15 mouse cellular contexts compared by ENCODE assay signal in the genomic region with DNA sequence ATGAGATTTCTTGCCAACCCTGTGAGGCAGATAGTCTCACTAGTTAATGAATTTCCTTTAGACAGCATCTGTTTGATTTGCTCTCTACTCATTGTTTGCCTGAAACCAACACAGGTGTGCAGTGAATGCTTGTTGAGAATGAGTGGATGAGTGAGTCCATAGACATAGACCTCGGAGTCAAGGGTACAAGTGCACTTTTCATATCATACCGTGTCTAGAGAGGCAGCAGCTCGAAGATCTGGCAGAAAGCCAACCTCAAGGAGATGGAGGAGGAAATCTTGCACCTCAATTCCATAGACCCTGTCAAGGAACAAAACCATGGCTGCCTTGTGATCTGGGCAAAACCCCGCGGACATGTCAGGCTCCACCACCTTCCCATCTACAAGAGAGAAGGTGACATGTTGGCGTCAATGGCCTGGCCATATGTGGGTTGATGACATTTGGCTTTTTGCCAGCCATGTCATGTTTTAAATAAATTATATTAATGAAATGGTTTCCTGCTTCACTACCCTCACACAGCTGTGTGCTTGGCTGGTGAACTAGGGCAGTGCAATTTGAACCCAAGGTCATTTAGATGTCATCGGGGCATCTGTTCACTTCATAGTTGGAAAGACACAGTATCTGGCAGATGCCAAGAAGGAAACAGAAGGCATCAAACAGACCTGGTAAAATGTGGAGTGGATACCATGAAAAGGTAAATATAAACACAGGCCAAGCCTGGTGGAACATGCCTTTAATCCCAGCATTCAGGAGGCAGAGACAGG.
A peak's percentile ranks its signal among the peaks of the same experiment; 100 is the strongest.
DNase-seq lines count a peak whose midpoint lies in the region; ATAC-seq and TF ChIP-seq lines count a peak whose summit lies in the region.
"Had no signal": no experiment of that assay in that cellular context is flagged by ENCODE, and none has a peak within 500 bp of the region (broad histone marks: within the 10 kb centered on the region; RNA-seq: fewer than 3 reads in every experiment).

No protein-coding gene starts in this region.

- no peak overlapping the region for H3K4me3 ChIP-seq in lung, embryonic 14.5 days (ENCODE audit: low read depth, low read length)
- no peak overlapping the region for H3K4me3 ChIP-seq in left cerebral cortex, adult 2 months
- H3K4me3 ChIP-seq: embryonic facial prominence, embryonic 15.5 days; layer of hippocampus, adult 2 months had no signal

- no peaks in the 10 kb centered on the region for H3K9me3 ChIP-seq in lung, embryonic 14.5 days (ENCODE audit: low read depth, low read length)
- H3K9me3 ChIP-seq: embryonic facial prominence, embryonic 15.5 days had no signal

- H3K27me3 ChIP-seq in lung, embryonic 14.5 days (ENCODE audit: insufficient read depth, low read length) = no peaks in the 10 kb centered on the region
- H3K27me3 ChIP-seq: embryonic facial prominence, embryonic 15.5 days had no signal

- no peak overlapping the region for H3K9ac ChIP-seq in lung, embryonic 14.5 days
- H3K9ac ChIP-seq: embryonic facial prominence, embryonic 15.5 days; liver, embryonic 14.5 days had no signal

- no peak overlapping the region for H3K4me2 ChIP-seq in lung, embryonic 14.5 days
- H3K4me2 ChIP-seq: embryonic facial prominence, embryonic 15.5 days had no signal

- H3K27ac ChIP-seq in lung, embryonic 14.5 days (ENCODE audit: low read depth) = no peak overlapping the region
- no peak overlapping the region for H3K27ac ChIP-seq in left cerebral cortex, adult 2 months
- H3K27ac ChIP-seq: embryonic facial prominence, embryonic 15.5 days; layer of hippocampus, adult 2 months; liver, embryonic 14.5 days had no signal

- DNase-seq in heart, adult 11 months = peak; percentile 79
- no peak for DNase-seq in heart, adult 8-10 months (ENCODE audit: low spot score)
- peak; percentile 71 for DNase-seq in lung, embryonic 14.5 days
- no peak for DNase-seq in lung, postnatal 36 days
- DNase-seq in cerebellum, postnatal 25 days = peak; percentile 43 to 50
- no peak for DNase-seq in left cerebral cortex, adult 2 months (ENCODE audit: extremely low spot score in 1 of 2, low spot score in 2 of 2)
- no peak for DNase-seq in frontal cortex, postnatal 10 days (ENCODE audit: low spot score in 2 of 2)
- DNase-seq: adrenal gland, postnatal 10 days; gastrocnemius, postnatal 25 days; kidney, adult 8-10 months had no signal

- intact Hi-C loops in left cerebral cortex, adult 2 months (cut with DNase I) = no loop called here

- H3K4me1 ChIP-seq in lung, embryonic 14.5 days (ENCODE audit: insufficient read depth) = no peaks in the 10 kb centered on the region
- H3K4me1 ChIP-seq: embryonic facial prominence, embryonic 15.5 days had no signal

- peak; percentile 90 for ATAC-seq in lung, embryonic 14.5 days (ENCODE audit: insufficient read depth)
- peak; percentile 61; the same call in 1 of the 2 replicates for ATAC-seq in cerebellum, adult (ENCODE audit: insufficient number of reproducible peaks, low FRiP score, low TSS enrichment)
- ATAC-seq: forebrain, embryonic 16.5 days had no signal

- 59% methylated on average over 7 of the region's 7 CpGs for WGBS in lung, embryonic 14.5 days

- no peaks in the 10 kb centered on the region for H3K36me3 ChIP-seq in lung, embryonic 14.5 days (ENCODE audit: insufficient read depth)
- H3K36me3 ChIP-seq: embryonic facial prominence, embryonic 15.5 days had no signal

- TF ChIP-seq CTCF in lung, embryonic 14.5 days (IDR thresholded peaks at IDR 0.05; ENCODE audit: low read depth) = no peak
- TF ChIP-seq CTCF in left cerebral cortex, adult 2 months (IDR thresholded peaks at IDR 0.05) = no peak

Comparison
In these comparisons a context has a peak if more than half of its experiments do, and no peak if none do; other contexts are left out.
1. DNase-seq: peak in heart, adult 11 months (single experiment), lung, embryonic 14.5 days (single experiment) and cerebellum, postnatal 25 days (2 of 2); none in heart, adult 8-10 months (single experiment), lung, postnatal 36 days (single experiment), left cerebral cortex, adult 2 months (0 of 2) and frontal cortex, postnatal 10 days (0 of 2).